Mouse (Mus musculus): ENCODE results near the gene Tfpt.
"Not testable (repeated sequence)": the region's sequence is repeated elsewhere in the genome, so short reads cannot be mapped to it uniquely, and the experiment has no call there.

The Tfpt gene

DNA sequence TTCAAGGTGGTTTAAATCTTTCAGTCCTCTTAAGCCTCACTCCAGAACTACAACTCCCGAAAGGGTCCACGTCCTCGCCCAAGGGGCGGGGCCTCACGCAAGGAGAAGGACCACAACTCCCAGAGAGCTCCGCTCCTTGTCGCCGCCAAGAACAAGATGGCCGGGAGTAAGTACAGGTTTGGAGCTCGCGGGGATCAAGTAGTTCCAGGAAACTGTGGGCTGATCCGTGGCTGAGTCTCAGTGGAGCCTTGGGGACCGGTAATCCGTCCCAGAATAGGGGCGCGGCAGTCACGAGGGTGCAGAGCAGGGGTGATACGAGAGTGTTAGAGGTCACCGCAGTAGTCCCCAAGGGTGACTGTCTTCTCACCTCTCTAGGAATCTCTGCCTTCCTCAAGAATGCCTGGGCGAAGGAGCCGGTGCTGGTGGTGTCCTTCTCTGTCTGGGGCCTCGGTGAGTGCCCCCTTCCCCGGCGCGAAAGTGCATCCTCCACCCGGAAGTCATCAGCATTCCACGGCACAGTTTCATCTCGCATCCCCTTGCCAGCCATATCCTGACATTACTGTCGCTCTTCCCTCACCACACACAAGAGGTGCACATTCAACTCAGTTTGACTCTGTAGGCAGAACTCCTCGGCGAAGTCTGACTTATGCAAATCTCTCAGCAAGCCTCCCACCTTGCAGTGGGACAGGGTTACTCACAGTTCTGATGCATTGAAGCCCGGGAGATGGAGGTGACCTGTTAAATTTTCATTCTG lies 12.3 kb downstream of the Tfpt start, which contains the start of gene Ndufa3:
TSS of gene Ndufa3 (plus strand) at position 132 of the 754 bp plus-strand sequence.
- peak; percentile 88 for DNase-seq (ENCODE audit: low spot score)

DNA sequence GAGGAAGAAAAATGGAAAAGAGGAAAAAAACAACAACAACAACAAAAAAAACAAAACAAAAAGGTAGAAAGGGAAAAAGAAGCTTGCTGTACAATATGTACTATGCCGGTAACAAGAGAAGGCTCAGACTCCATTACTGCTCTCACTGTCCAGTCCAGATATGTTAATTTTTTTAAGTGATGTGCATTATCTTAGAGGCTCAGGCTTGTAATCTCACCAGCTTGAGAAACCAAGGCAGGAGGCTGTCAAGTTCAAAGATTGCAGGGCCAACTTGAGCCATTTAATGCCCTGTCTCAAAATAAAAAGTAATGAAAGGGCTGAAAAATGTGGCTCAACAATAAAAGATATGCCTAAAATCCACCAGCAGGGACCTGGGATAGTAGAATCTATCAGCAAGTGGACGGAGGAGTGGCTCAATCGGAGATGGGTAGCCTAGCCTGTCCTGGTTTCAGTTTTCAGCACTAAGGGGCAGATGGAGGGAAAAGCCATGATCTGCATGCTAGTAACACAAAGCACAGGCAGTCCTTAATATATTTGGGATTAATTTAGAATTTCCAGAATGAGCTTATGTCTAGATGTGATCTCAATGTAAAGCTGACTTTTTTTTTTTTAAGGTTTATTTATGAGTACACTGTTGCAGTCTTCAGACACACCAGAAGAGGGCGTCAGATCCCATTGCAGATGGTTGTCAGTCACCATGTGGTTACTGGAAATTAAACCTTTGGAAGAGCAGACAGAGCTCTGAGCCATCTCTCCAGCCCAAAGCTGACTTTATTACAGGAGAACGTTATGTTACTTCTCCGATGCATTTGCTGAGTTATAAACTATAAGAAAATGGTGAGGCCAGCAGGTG lies 13.1 kb downstream of the Tfpt start:
- no peak for DNase-seq (ENCODE audit: low spot score)

DNA sequence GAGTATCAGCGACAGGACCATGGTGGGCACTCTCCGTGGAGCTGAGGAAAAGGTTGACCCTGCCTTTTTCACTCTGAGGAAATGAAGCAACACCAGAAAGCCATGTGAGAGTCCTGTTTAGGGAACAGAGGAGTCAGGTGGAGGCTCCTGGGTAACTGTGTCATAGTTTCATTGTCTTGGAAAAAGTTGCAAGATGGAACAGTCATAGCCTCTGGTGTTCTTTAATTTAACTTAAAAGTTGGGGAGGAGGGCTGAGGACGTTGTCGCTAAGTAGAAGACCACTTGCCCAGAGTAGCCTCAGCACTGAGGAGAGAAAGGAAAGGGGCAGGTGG lies 13.7 kb downstream of the Tfpt start, which contains the start of gene Oscar:
TSS of gene Oscar (minus strand) at position 101 of the 332 bp plus-strand sequence.
- no peak for DNase-seq (ENCODE audit: low spot score)

DNA sequence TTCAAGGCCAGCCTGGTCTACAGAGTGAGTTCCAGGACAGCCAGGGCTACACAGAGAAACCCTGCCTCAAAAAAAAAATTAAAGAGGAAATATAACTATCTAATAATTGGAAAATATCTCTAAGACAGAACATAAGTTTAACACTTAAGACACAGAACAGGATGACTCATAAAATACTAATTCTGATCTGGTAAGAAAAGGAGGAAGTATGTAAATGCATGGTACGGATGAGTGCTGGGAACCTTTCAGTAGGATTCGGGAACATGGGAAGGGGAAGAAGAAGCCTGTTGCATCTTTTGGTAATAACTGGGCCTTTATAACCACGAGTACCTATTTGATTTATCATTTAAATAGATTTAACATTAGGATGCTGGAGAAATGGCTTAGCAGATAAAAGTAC lies 15.7 kb downstream of the Tfpt start:
- DNase-seq (ENCODE audit: low spot score), result no peak

DNA sequence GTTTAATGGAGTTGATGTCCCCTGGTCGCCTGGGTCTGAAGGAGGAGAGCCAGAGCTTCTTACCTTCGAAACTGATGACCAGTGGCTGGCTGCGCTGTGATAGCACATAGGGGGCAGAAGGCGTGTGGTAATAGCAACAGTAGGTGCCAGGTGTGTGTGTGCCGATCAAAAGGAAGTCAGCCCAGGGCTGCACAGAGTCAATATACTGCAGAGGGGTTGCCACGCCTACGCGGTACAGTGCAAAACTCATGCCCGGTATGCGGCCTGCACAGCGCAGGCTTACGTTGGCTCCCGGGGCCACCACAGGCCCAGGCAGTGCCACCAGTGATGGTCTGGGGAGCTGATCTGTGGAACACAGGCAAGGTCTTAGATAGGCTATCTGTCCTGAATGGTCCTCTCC lies 18.7 kb downstream of the Tfpt start:
- no peak for DNase-seq (ENCODE audit: low spot score)

DNA sequence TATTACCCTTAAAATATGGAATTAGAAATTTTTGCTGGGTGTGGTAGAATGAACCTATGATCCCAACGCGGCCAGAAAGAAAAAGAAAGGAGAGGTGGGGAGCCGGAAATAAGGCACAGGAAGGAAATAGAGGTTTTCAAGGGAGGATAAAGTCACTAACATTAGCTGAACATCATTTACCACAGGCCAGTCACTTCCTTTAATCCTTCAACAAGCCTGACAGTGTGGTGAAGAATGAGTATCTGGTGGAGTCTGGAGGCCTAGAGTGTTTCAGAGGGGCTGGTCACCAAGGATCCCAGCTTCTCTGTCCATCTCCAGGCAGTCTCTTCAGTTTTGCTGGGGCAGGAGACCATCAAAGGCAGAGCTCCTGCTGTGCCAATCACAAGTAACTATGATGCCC lies 19.3 kb downstream of the Tfpt start:
- DNase-seq (ENCODE audit: low spot score), result no peak

DNA sequence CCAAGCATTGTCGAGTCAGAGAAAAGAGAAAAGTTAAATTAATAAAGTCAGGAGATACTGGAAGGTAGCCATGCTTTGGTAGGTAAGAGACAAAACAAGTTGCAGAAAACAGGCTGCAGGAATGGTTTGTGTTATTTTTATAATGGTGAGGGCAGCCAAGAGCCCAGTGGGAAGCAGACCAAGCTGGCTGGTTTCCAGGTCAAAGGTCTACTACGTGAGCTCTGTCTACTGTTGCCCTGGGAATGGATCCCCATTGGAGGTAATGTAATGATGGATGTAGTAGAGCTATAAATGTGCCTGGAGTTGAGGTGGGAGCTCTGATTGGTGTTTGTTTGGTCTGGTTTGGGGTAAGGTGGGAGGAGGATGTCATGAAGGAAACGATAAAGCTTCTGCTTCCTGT lies 20.6 kb downstream of the Tfpt start:
- no peak for DNase-seq (ENCODE audit: low spot score)

DNA sequence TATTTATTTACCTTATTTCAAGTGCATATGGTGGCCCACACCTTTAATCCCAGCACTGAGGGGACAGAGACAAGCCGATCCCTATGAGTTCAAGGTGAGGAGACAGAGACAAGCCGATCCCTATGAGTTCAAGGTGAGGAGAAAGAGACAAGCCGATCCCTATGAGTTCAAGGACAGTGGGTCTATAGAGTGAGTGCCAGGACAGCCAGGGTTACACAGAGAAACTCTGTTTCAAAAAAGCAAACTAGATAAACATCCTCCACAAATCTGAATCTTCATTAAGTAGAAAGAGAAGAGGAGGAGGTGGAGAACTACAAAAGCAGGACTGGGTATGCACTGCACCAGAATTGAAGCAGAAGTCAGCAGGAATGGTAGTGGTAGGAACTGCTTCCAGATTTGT lies 21.1 kb downstream of the Tfpt start:
- no peak for DNase-seq (ENCODE audit: low spot score)

DNA sequence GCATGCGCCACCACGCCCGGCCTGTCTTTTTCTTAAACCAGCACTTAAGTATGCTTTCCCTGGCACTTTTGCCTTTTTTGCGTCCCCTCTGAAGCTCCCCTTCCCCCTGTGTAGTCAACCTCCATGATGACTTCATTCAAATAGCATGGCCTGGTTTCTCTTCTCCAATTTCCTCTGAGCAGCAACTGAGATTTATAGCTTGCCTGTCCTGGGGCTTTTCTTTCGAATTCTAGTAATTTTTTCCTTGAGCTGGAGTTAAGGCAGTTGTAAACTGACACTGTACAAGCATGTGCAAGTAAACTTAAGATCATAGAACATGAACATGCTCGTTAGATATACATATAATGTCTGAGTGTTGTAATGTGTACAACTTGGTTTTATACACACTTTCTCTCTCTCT lies 22.3 kb downstream of the Tfpt start:
- DNase-seq (ENCODE audit: low spot score), result no peak

DNA sequence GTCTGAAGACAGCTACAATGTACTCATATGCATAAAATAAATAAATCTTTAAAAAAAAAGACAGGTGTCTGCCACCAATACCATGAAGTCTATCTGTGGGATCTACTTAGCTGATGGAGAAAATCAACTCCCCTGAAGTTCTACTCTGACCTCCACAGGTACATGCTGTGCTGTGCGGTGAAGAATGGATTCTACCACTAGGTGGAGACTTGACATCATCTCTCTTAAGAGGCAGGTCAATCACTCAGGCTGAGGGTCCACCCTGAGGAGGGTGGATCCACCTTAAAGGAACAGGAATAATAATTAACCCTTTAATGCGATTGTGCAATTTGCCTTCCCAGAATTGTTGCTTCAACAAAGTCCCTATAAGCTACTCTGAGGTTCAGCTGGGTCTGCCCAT lies 22.9 kb downstream of the Tfpt start:
- DNase-seq (ENCODE audit: low spot score), result no peak

DNA sequence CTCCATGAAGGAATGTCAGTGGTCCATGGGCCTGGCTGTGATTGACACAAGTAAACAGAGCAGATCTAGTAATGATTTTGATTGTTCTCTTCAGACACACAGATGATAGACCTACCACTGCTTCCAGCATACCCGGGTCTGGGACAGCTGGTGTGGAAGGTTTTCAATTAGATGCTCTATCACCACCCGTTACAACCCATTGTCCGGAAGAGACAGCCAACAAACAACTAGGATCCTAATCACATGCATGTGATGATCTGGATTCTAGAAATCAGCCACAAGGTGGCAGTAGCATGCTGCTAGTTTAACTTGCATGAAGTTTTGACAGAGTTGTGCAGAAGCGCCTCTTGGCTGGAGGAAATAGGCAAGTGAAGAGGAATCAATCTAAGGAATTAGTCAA lies 28.6 kb downstream of the Tfpt start:
- DNase-seq (ENCODE audit: low spot score), result peak; percentile 83

DNA sequence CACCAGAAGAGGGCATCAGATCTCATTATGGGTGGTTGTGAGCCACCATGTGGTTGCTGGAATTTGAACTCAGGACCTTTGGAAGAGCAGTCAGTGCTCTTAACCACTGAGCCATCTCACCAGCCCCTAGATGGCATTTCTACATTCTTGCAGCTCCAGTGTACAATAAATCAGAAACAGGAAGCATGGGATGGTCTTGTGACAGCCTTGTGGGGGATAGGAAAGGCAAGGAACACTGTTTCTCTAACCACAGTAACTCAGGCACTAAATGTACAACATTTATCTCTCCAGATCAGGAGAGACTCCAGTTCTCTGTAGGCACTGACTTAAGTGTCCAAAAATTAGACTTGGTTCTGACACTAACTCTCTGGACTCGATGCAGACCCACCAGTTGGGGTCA lies 32.0 kb downstream of the Tfpt start:
- DNase-seq (ENCODE audit: low spot score), result not testable (repeated sequence)

DNA sequence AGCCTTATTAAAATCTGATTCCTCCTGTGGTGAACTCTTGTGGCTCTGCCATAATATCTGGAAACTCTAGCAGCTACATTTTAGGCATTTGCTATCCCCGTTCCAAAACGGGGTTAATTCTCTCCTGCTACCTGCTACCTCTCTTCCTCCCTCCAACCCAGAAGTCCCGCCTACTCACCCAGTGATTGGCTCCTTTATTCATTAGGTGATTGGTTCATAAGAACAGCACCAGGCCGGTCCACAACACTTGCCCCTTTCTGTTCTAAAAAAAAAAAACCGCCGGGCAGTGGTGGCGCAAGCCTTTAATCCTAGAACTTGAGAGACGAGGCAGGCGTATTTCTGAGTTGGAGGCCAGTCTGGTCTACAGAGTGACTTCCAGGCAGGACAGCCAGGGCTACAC lies 34.6 kb downstream of the Tfpt start:
- DNase-seq (ENCODE audit: low spot score), result no peak

DNA sequence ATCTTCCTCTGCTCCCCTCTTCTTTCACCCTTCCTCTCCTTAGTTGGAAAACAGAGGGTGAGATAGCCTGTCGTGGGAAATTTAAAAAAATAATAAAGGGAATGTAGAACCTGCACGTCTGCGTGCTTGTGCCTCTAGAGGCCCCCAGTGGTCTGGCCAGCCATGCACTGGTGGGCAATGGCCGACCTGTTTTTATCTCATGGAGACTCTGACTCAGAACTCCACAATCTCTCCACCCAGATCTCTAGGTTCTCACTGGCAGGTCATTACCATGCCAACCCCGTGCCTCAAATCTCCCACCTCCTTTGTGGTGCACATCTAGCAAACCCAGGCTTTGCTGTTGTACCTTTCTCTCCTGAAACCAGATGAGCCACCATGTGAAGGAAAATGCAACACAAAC lies 35.0 kb downstream of the Tfpt start:
- no peak for DNase-seq (ENCODE audit: low spot score)

DNA sequence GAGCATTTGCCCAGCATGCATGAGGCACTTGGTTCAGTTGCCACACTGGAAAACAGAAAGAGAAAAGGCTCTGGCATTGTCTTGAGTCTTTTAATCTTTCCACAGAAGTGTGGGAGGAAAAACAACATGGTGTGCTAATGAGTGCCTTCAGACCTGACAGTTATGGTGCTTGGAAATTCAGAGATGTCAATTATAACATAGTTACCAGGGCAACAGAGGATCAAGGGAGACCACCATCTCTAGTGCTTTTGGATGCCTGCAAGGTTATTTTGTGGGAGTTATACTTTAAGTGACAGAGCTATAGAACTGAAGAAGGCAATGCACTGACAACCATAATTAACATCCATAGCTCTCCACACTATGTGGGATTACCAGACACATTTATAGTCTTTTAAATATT lies 35.9 kb downstream of the Tfpt start:
- DNase-seq (ENCODE audit: low spot score), result no peak

DNA sequence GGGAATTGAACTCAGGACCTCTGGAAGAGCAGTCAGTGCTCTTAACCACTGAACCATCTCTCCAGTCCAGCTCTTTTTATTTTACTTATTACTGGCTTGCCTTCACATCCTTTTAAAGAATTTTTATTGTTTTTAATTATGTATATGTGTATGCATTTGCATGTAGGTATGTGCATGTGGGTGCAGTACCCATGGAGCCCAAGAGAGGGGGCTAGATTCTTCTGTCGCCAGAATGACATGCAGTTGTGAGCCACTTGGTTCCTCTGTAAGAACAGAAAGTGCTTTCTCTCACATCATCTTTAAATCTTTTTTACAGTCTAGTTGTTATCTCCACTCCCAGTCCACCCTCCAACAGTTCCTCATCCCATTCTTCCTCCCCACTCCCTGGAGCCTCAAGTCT lies 38.2 kb downstream of the Tfpt start:
- DNase-seq (ENCODE audit: low spot score), result no peak

DNA sequence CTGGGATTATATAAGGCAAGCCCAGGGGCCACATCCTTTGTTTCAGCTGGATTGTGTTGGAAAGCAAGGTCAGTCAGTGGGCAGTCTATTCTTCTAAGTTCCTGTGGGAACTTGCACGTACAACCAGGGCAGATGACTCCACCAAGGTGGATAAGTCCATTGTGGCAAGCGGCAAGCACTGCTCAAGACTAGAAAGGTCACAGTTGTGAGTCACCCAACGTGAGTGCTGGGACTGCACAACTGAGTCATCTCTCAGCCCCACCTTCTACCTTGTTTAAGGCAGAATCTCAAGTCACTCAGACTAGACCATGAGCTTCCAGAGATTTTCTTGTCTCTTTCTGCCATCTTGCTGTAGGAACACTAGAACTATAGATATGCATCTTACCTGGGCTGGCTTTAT lies 39.2 kb downstream of the Tfpt start:
- no peak for DNase-seq (ENCODE audit: low spot score)

DNA sequence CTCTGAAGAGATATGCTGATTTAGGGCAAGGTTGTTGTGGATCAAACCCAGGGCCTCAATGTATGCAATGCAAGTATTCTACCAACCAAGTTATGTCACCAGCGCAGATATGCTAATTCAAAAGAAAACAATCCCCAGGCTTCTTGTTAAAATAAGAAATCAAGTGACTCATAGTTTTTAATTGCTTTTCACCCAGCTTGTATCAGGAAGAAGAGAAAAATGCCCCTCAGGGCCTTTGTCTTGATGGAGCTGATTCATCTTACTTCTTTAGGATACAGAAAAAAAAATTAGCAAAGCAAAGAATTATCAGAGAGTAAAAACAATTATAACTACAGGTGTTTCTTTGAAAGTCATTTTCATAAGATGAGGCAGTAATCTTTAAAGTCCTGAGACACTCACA lies 42.4 kb downstream of the Tfpt start:
- DNase-seq (ENCODE audit: low spot score), result no peak

DNA sequence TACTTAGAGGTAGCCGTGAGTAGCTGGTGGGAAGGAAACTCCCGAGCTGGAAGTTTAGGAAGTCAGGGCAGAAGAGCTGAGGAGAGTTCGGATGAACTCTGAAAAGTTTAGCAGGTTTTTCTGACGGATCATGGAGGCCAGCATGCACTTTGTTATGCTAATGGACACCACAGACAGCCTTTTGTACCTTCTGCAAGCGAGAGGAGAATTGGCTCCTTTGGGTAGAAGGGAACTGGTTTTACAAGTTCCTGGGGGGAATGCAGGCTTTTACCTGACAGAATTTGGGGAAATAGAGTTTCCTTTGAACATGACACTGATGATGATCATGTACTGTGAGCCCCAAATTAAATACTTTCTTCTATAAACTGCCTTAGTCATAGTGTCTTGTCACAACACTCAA lies 43.5 kb downstream of the Tfpt start:
- no peak for DNase-seq (ENCODE audit: low spot score)

DNA sequence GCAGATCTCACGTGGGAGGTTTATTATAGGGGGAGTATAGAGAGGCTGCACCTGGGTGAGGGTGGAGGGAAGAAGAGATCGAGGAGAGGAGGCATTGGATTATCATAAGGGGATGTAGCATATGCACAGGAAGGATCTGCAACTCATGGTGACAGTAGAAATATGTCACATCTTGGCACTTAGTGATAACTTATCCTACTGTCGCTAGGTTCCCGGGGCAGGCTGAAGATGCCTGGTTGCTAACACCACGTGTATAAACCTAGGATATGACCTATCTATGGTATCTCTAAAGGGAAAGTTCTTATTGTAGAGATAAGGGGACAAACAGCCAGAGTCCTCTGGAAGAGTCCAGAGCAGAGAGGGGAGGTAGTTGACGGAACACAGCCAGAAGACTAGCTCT lies 44.0 kb downstream of the Tfpt start:
- DNase-seq (ENCODE audit: low spot score), result no peak

DNA sequence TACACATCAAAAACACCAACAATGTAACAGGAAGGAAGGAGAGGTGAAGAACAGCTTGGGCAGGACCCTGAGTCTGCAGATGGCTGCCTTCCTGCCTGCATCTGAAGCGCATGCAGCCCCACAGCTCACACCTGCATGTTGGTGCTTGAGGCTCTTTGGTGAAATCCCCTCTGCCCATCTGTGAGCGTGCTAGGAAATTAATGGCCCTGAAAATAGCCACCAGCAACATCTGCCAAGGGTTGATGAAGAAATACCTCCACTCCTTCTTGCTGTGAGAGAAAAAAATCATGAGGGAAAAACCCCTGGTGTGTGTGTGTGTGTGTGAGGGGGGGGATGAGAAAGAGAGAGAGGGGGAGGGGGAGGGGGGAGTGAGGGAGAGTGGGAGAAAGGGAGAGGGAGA lies 49.7 kb downstream of the Tfpt start:
- no peak for DNase-seq (ENCODE audit: low spot score)

DNA sequence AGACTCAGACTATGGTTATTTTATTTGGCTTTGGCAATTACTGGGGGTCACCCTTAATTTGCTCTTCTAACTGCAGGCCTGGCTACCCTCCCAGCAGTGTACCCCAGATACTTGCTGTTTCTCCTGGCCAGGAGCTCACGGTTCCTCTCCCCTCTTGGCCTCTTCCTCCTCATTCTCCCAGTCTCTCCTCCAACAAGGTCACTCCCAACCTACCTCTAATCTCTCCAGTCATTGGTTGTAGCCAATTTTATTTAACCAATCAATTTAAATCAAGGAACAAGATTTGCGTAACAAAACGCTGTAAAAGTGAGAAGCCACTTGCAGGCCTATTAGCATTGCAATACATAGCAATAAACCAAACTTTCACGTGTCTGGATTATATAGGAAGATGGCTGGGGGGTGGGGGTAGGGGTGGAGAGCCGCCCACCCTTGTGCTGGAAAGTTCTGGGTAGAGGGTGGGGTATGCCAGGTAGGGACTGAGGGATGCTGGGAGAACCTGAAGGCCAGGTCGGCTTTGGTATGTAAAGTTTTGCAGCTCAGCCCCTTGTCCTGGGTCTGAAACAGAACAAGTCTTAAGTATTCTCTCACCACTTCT lies 50.7 kb downstream of the Tfpt start:
- no peak for DNase-seq (ENCODE audit: low spot score)

DNA sequence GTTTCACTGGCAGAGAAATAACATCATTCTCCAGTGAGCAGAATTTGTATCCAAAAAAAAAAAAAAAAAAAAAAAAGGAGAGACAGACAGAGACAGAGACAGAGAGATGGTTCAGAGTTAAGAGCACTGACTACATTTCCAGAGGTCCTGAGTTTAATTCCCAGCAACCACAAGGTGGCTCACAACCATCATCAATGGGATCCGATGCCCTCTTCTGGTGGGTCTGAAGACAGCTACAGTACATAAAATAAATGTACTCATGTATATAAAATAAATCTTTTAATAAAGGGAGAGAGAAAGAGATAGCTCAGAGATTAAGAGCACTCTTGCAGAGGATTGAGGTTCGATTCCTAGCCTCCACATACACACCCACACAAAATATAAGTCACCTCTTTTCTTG lies 51.5 kb downstream of the Tfpt start:
- no peak for DNase-seq (ENCODE audit: low spot score)

Measured in layer of hippocampus, adult 11-12 months (tissue).